Mouse (Mus musculus) ES-Bruce4 (cell line): ENCODE measurements around the gene Vezt.

Experiments
- CTCF ChIP-seq: IDR thresholded peaks from one replicate; pipeline ENCODE4 v1.8.1; 2011; ENCODE audit warnings: low read depth, low read length
- POLR2A ChIP-seq: IDR thresholded peaks from one replicate; pipeline ENCODE4 v1.8.1; 2011; ENCODE audit warnings: low read length; ENCODE audit not compliant: insufficient read depth

GRCm38 (mm10) chr10:93995100-93995499, 40.5 kb downstream of the Vezt start:
- TF ChIP-seq POLR2A (no peak), CTCF (no peak)
